Mouse (Mus musculus) gastrocnemius, postnatal 36 days (tissue): Measurements from ENCODE around the gene Gldc. TPM values are rescaled to one million over a fixed set of nuclear protein-coding genes. Genes with fewer than 3 reads are reported as not detected.

Source experiments
- DNase-seq, 2 experiments: peaks; one replicate each; pipeline ENCODE4 v3.0.0; 2022
- intact Hi-C: fragments of 180-260 bp; cut with DNase I; formaldehyde crosslinking; loops from one replicate; pipeline ENCODE4 v1.15.1; 2025
- total RNA-seq, 2 experiments: library from RNA; stranded (reverse); gene quantifications; 2 replicates each; pipeline ENCODE4 v1.2.3; 2021

Gene Gldc
- total RNA-seq, 2 experiments from 2014 or later, result not detected

DNA sequence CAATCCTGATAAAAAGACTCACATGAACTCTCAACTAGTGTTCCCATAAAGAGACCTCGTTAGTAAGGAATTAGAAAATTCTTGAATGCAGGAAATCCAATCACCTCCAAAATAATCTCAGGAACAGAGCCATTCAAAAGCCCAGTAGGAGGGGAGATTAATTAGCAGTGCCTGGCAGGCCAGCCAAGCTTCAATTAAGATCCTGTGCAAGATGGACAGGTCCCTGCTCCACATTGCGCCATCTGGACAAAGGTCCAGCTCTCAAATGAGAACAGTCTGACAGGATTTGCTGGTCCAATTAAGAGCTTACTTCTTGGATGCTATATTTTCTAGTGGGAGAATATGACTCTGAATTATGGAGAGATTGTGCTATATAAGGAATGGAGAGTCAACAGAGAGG, 15.2 kb downstream of the Gldc start:
- intact Hi-C loops, result no loop called here
- DNase-seq, result no peak

DNA sequence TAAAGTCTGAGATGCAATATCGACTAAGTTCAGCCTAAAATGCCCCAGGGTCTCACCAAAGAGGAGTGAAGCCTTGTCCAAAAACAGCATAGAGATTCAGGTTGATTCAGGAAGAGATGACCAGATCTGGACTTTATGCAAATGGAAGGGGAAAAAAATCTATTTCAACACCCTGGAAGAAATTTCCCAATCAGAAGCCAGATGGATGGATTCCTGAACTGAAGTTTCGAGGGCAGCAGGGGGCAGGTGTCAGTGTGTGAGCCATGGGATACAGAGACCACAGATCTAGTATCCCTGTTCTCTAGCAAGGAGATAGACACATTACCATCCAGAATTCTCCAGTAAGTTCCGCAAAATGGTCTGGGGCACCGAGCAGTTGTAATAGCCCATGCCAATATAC, 17.0 kb downstream of the Gldc start:
- intact Hi-C loops, result no loop called here
- no peak for DNase-seq

DNA sequence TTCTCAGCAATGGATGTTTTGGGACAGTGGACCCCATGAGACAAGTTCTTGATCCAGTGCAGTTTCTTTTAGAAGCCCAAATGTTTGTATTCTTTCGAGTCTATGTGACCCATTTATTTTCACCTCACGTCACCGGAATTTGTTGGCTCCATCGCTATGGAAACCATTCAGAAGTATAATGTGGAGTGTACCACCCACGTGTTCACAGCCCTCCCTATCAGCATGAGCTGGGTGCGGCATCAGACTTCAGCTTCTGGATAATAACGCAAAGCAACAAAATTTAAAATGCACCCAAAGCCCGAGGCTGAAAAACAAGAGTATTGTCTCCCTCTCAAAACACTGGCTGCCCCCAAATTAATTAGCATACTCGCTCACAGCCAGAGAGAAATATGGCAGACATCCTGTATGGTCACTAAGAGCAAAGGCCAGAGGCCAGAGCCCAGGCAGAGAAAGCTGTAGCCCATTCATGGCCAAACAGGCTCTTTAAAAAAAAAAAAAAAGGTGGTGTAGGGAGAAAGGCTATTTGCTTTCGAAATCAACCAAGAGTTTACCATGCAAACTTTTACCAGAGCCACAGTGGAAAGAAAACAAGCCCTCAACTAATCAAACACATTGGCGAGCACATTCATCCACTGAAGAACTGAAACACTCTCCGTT, 18.1 kb downstream of the Gldc start:
- intact Hi-C loops, result no loop called here

DNA sequence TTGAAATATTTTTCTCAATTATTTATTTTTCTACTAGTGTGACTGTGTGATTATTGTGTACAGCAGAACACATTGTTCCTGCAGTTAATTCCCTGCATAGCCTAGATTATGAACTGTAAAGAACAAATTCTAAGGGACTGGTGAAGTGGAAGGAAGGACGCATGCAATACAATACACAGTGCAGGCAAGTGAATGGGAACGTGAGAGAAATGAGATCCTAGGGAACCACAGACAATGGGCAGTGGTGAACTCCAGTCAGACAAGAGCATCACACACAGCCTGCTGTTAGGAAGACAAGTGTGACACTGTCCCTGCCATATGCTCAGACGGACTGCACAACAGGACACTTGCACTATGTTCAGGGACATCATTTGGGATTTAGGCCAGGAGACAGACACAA, 21.5 kb downstream of the Gldc start:
- intact Hi-C loops, result no loop called here
- DNase-seq, result no peak

More for the DNA sequence above, 18.1 kb downstream of the Gldc start:
- DNase-seq, result no peak

DNA sequence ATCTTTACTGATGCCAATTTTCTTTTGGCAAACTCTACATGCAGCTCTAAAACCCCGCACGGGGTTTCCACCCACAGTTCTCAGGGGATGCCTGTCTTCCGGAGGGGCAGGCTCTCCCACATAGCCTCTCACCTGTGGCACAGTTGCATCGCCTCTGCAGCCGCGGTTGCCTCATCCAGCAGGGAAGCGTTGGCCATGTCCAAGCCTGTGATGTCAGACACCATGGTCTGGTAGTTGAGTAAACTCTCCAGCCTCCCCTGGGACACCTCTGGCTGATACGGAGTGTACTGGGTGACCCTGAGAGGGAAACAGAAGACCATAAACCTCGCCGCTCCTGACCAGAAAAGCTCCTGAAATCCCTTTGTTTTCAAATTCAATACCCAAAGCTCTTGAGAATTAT, 23.9 kb downstream of the Gldc start:
- intact Hi-C loops, result no loop called here

DNA sequence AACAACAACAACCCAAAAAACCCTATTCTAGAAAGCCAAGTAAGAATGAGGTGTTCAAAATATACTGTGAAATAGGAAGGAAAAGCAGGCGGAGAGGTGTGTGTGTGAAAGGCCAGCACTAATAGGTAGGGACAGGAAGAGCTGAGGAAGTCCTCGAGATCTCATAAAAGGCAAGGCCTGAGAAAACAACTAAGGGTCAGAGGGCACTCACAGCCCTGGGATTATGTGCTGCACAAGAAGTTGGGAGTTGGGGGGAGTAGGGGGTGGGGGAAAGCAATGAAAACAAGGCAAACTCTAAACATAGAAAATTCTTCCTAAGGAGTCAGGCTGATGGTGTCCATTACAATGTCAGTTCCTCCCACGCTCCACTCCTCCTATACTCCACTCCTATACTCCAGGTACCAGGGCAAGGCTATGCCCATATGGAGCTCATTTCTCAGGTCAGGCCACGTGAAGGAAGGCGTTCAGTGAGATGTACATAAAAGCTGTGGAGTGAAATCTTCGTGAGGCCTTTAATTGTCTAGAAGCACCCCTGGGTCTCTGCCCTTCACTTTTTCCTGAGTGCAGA, 25.9 kb downstream of the Gldc start:
- intact Hi-C loops, result no loop called here
- DNase-seq, result no peak

More for the DNA sequence above, 23.9 kb downstream of the Gldc start:
- DNase-seq, result no peak

DNA sequence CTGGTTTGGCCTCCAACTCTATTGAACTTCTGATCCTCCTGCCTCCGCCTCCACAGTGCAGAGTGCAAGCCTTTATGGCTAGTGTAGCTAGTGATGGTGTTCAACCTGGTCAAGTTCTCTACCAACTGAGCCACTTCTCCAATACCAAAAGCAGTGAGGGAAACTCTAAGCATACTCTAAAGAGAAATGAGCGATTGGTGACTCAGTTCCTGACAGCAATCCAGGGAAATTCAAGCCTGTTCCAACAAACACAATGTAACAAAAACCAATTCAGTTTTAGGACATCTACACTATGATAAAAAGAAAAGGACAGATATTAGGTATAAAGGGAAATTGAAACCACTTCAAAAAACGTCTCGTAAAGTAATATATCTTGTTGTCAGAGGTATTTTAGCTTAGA, 27.9 kb downstream of the Gldc start:
- DNase-seq, result no peak
- intact Hi-C loops, result no loop called here

DNA sequence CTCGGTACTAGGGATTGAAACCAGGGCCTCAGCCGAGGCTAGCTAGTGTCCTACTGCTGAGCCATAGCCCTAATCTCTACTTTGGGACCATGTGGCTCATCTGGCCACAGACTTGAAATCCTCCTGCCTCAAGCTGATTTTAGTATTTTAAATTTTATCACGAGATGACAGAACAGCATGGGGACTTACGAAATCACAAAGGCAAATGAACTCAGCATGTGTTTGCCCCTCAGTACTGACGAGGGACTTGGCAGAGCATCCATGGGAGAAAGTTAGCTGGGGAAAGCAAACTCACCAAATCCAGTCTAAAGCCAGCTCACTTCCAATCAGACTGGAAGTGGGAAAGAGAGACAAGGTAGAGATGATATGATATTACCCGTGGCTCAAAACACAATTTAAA, 28.5 kb downstream of the Gldc start:
- DNase-seq, result no peak
- intact Hi-C loops, result no loop called here

DNA sequence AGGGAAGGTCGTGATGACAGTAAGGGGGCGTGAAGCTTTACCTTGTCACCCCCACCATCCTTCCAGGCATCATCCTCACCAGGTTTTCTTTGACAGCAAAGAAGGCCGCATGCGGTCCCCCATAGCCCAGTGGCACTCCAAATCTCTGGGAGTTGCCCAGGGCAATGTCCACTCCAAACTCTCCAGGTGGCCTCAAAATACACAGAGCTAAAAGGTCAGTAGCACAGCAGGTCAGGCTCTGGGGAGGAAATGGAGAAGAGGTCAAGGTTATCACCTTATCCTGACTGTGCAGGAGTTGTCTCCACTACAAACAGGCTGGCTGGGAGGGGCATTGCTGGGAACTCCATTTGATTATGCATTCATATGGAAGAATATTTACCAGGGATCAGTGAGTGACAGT, 30.1 kb downstream of the Gldc start:
- DNase-seq, result no peak
- intact Hi-C loops, result no loop called here

DNA sequence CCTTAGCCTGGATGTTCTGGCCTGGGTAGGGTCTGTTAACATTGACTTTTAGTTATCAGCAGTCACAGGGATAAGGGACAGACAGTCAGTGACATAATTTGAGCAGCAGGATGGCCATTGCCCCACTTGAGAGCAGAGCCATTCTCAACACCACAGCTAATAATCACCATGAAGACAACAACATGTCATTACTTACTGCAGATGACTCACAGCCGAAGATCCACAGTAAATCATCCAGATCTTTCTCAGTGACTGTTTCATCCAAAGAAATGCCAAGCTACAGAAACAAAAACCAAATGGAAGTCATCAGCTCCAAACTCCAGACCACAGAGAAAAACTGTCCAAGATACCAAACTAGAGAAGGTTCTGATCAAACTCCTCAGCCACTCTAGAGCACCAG, 38.9 kb downstream of the Gldc start:
- DNase-seq, result no peak
- intact Hi-C loops, result no loop called here

DNA sequence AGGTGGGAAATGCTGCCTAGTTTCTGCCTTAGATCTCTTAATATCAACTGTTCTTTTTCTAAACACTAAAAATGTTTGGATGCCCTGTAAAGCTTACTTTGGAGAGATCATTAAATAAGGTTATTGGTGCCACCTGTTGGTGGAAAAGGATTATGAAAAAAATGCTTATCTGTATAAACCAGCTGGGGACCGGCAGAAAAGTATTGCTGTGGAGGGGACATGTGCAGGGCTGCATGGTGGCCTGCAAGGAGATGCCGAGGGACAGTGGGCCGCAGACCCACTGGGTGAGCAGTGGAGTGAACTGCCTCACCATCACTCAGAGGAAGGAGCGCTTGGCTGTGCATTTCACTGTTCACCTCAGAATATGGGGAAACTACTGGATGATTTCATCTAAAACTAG, 47.1 kb downstream of the Gldc start:
- intact Hi-C loops, result no loop called here
- no peak for DNase-seq

DNA sequence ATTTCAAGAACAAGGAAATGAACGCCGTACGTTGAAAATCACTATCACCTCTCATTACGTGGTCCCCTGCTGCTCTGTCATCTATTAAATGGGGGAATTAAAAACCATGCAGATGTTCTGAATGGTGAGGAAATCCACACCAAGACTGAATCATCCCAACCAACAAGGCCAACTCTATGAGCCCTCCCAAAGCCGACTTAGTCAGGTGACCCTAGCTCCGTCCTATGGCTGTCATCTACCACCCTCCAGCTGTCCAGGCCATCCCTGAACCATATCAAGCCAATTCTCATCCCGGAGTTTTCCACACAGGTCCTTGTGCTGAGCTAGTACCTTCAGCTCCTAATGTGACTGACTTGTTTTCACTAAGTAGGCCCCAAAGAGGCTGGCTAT, 49.6 kb downstream of the Gldc start:
- DNase-seq, result no peak
- intact Hi-C loops, result no loop called here

DNA sequence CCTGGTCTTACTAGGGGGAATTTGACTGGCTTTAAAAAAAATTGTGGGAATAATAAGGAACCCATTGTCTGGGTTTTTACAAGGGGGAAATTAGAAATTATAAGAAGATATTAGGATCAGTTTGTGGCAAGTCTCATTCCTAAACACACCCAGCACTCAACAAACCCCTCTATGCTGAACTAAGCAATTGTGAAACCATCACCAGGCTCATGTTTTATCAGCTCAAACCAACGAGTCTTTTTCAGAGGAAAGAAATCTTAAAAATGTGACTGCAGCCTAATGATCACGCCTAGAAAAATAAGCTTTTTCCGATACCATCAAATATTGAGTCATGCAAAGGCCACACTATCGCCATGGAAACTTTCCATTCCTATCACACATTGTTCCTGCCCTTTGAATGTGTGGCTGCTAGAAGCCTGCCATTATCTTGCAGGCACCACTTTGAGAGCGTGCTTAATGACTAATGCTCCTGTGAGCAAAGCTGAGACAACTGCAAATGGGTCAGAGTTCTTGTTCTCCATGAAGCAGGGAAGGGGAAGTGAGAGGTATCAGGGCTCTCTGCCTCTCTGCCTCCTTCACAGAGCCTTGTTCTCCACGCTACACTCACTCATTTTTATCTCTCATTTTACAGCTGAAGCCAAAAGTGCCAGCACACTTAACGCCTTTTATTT, 50.1 kb downstream of the Gldc start:
- intact Hi-C loops, result no loop called here

DNA sequence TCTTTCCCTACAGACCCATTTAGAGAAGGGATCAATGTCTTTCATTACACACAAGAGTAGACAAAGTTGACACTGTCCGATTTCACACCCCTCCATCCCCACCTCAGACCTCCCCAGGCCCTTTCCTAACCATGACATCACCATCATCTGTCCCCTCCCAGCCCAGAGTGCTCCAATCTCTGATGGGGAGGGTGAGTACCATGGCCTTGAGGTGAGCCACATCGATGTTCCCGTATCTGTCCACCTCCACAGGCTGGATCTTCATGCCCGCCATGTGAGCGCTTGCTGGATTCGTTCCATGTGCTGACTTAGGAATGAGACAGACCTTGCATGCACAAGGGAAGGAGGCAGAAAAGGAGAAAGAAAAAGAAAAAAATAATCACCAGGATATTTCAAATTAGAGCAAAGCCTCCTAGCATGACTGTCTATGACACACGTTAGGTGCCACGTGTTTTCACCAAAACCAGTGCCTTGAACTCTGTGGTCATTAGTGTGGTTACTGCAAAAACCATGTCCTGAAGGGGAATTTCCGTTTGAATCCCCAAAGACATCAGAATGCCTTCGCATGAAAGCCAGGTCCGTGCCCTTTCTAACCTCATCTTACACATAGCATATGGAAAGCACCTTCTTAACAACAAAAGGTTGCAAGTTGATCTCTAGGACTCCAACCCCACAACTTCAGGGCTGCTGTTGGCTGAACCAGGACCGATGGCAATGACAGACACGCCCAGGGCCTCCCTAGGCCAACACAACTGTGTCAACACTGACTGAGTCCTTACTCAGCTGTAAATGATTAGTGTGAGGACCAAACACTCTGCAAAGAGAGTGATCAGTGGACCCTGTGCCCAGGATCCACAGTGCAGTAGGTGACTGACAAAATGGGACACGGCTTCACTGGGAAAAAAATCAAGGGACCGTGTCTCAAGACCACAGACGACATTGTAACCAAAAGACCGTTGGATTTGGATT, 56.6 kb downstream of the Gldc start:
- DNase-seq, result no peak
- intact Hi-C loops, result no loop called here

More for the DNA sequence above, 50.1 kb downstream of the Gldc start:
- no peak for DNase-seq

DNA sequence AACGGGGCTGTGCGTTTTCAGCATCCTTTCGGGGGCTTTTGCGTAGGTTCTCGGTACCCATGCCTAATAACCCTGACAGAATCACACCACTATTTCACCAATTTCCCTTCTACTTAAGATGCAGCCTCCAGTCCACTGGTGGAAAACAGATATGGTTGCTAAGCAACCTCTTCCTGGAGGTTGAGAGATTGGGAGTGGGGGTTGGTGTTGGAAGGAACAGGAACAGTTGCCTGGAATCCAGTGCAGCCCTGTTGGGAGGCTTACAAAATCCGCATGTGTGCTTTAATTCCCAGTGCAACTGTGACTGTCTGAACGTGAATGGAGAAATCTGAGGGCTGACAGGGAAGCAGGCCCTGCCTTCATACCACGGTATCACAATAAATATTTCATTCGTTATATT, 57.5 kb downstream of the Gldc start:
- intact Hi-C loops, result no loop called here
- DNase-seq, result no peak

DNA sequence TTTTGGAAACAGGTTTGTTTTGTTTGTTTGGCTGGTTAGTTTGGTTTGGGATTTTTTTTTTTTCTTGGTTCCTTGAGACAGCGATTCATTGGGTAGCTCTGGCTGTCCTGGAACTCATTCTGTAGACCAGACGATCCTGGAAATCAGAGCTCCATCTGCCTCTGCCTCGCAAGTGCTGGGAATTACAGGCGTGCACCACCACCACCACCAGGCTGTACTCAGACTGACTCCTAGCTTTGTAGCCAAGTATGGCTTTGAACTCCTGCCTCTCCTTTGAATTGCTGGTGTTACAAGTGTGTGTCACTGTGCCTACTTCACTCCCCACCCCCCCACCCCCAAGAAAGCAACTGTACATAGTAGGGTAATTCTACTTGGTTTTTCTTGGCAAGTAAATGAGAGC, 58.0 kb downstream of the Gldc start:
- DNase-seq, result no peak
- intact Hi-C loops, result no loop called here

DNA sequence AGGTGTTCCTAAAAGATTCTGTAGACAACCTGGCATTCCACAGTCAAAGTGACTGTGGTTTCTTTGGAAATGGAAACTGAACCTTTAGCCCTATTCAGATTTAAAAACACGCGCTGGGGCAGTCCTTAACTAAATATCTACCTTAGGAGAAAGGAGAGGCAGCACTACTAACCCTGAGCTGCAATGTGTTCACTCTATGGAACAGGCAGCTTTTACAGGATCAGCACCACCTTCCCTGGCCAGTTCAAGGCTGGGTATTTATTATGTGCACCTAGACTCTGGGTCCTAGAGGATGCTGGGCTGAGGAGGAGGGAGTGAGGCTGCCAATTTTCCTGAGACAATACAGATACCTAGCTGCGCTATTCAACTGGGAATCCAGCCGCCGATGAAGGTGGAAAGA, 59.6 kb downstream of the Gldc start:
- intact Hi-C loops, result no loop called here
- no peak for DNase-seq

DNA sequence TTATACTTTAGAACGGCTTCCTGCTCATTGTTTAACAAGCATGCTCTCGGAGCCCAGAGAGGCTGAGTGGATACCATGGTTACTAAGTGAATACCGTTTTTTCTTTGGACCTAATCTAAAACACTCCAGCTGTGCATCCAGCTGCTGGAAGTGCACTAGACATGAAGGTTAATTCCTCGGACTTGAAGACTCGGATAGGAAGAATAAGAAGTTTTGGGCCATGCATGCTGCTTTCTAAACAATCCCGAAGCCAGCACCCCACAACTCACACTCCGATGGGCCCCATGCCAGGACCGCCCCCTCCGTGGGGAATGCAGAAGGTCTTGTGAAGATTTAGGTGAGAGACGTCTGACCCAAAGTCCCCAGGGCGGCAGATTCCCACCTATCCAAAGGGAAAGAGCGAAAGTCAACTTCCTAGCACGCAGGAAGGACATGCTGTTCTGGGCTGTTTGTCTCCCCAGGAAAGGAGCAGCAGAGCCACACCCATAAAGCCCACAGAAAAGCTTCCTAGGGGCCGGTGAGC, 60.2 kb downstream of the Gldc start:
- intact Hi-C loops, result no loop called here
- no peak for DNase-seq

DNA sequence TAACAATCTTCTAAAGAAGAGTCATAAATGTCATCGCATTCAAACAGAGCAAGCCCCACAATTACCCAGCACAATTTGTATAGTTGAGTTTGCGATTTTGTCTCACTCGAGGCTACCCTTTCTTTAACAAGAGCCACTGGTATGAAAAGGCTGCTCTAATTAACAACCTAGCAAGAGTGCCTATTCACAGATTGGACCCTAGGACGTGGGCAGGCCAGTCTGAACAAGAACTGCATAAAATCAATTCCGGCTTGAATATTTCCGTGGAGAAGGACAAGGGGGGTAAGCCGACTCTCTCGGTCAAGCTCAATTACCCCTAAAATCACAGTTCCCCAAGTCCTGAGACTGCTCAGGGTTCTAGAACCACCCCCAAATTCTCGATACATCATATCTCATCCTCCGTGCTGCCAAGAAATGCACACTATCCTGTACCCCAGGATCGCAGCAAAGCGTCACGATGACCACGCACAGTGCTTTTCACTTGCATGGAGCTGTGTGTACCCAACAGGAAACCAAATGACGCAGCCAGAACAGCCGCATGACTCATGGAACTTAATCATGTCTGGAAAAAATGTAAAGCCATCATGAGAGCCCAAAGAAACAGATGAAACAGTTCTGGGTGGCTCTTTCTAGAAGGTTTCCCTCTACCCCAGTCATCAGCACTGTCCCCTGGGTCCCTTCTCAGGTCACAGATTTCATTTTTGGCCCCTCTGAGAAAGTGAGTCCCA, 62.1 kb downstream of the Gldc start:
- no peak for DNase-seq

DNA sequence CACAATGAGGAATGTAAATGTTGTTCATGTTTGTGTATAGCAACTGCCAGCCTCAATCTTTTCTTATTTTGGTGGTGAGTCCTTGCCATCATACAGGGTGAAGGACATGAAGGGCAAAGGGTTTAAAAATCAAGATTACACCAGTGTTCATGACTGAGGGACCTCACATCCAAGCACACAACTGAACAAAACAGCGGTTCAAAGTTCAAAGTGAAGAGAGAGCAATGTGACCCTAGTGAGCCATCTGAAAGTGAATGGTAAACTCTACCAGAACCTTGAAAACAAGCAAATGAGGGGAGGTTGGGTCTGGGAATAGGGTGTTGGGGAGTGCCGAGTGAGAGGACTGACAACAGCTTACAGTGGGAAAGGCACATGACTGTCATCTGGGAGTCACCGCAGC, 63.8 kb downstream of the Gldc start:
- no peak for DNase-seq
- intact Hi-C loops, result no loop called here

More for the DNA sequence above, 62.1 kb downstream of the Gldc start:
- intact Hi-C loops, result no loop called here
